In the genomic region with DNA sequence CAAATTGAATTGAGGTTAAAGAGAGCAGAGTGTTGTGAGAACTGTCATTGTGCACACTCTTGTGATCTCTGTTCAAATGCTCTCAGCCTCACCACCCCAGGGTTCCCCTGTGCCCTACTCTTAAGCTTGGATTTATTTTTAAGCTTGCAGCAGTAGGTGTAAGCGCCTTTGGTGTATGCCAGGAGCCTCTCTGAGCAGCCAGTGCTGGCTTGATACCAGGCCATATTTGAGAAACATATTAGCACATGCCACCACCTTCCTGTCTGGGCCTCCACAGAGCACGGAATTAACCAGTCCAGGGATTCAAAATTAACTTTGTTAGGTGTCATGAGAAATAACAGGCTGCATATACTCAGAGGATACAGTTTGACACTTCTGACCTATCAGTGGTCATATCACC, we compare ENCODE assay signal across 24 mouse cellular contexts.
"Had no signal": no experiment of that assay in that cellular context is flagged by ENCODE, and none has a peak within 500 bp of the region (broad histone marks: within the 10 kb centered on the region; RNA-seq: fewer than 3 reads in every experiment).

No protein-coding gene starts in this region.

- H3K36me3 ChIP-seq: limb, embryonic 10.5 days; limb, embryonic 13.5 days; liver, embryonic 12.5 days; liver, embryonic 15.5 days; lung, embryonic 15.5 days; midbrain, embryonic 12.5 days; midbrain, embryonic 15.5 days; neural tube, embryonic 12.5 days; neural tube, embryonic 15.5 days; stomach, embryonic 15.5 days had no signal

- DNase-seq: kidney, adult 18-20 months; kidney, adult 9 months; kidney, postnatal 25 days; layer of hippocampus, postnatal 36 days; liver; lung, adult 18-20 months; lung, postnatal 10 days; lung, postnatal 36 days; right cerebral cortex, adult 18-20 months; right cerebral cortex, postnatal 14 days; right cerebral cortex, postnatal 4 days; thymus, postnatal 36 days had no signal

- H3K27me3 ChIP-seq: limb, embryonic 13.5 days; liver, embryonic 12.5 days; liver, embryonic 15.5 days; lung, embryonic 15.5 days; midbrain, embryonic 12.5 days; midbrain, embryonic 15.5 days; neural tube, embryonic 12.5 days; neural tube, embryonic 15.5 days; stomach, embryonic 15.5 days had no signal

- H3K4me3 ChIP-seq: left cerebral cortex, adult 2 months; limb, embryonic 10.5 days; limb, embryonic 13.5 days; liver, embryonic 12.5 days; liver, embryonic 15.5 days; lung, embryonic 15.5 days; midbrain, embryonic 12.5 days; midbrain, embryonic 15.5 days; neural tube, embryonic 12.5 days; neural tube, embryonic 15.5 days; stomach, embryonic 15.5 days had no signal

- H3K4me1 ChIP-seq: limb, embryonic 10.5 days; limb, embryonic 13.5 days; liver, embryonic 12.5 days; liver, embryonic 15.5 days; lung, embryonic 15.5 days; midbrain, embryonic 12.5 days; midbrain, embryonic 15.5 days; neural tube, embryonic 12.5 days; neural tube, embryonic 15.5 days; stomach, embryonic 15.5 days had no signal

- H3K27ac ChIP-seq: kidney, postnatal 0 days; left cerebral cortex, adult 2 months; limb, embryonic 10.5 days; limb, embryonic 13.5 days; liver, embryonic 12.5 days; liver, embryonic 15.5 days; lung, embryonic 15.5 days; midbrain, embryonic 12.5 days; midbrain, embryonic 15.5 days; neural tube, embryonic 12.5 days; neural tube, embryonic 15.5 days; stomach, embryonic 15.5 days had no signal
